Mouse (Mus musculus): ENCODE measurements around the gene Fam120b. TPM values are rescaled to one million over a fixed set of nuclear protein-coding genes. Genes with fewer than 3 reads are reported as not detected.

Fam120b gene
- 48.8 TPM for polyA plus RNA-seq (2014; fragmentation: Illumina TruSeq; extraction: RNeasy Lipid Tissue Mini Kit (QIAGEN cat#74804); ENCODE audit: low read depth, low replicate concordance)

GRCm38 (mm10) chr17:15395997-15396675 lies at the start of gene Fam120b:
TSS of gene Fam120b (plus strand) at chr17:15396202.

GRCm38 (mm10) chr17:15376494-15377181 lies 19.4 kb upstream of the Fam120b start, which contains the start of gene Dll1:
TSS of gene Dll1 (minus strand) at chr17:15376872.

Other genes with a start within 250 kb of the Fam120b start
- 9.7 TPM for gene Dll1, start 19.3 kb upstream of the Fam120b start, polyA plus RNA-seq (2014; fragmentation: Illumina TruSeq; extraction: RNeasy Lipid Tissue Mini Kit (QIAGEN cat#74804); ENCODE audit: low read depth, low replicate concordance)
- gene Psmb1, start 103.5 kb downstream of the Fam120b start, polyA plus RNA-seq (2014; fragmentation: Illumina TruSeq; extraction: RNeasy Lipid Tissue Mini Kit (QIAGEN cat#74804); ENCODE audit: low read depth, low replicate concordance), result 158 TPM
- gene Tbp, start 103.7 kb downstream of the Fam120b start, polyA plus RNA-seq (2014; fragmentation: Illumina TruSeq; extraction: RNeasy Lipid Tissue Mini Kit (QIAGEN cat#74804); ENCODE audit: low read depth, low replicate concordance), result 85.8 TPM
- 69.4 TPM for gene Pdcd2, start 131.1 kb downstream of the Fam120b start, polyA plus RNA-seq (2014; fragmentation: Illumina TruSeq; extraction: RNeasy Lipid Tissue Mini Kit (QIAGEN cat#74804); ENCODE audit: low read depth, low replicate concordance)
- gene Prdm9, start 168.2 kb downstream of the Fam120b start, polyA plus RNA-seq (2014; fragmentation: Illumina TruSeq; extraction: RNeasy Lipid Tissue Mini Kit (QIAGEN cat#74804); ENCODE audit: low read depth, low replicate concordance), result 37.2 TPM

Data from sigmoid colon, adult 10 weeks (tissue).